Mouse (Mus musculus): ENCODE data around the gene Lbh.

Gene Lbh

GRCm38 (mm10) chr17:72970631-72971161, 52.6 kb downstream of the Lbh start:
- DNase-seq (ENCODE audit: inconsistent ontology term) = peak; percentile 91

- DNase-seq (ENCODE audit: inconsistent ontology term) = no peak
Measured at GRCm38 (mm10) chr17:72973041-72973440, 54.9 kb downstream of the Lbh start.

GRCm38 (mm10) chr17:72976258-72977231, 58.4 kb downstream of the Lbh start:
- DNase-seq (ENCODE audit: inconsistent ontology term) = peak; percentile 74

GRCm38 (mm10) chr17:72977616-72978015, 59.5 kb downstream of the Lbh start:
- DNase-seq (ENCODE audit: inconsistent ontology term) = peak; percentile 80

GRCm38 (mm10) chr17:72982156-72982555, 64.1 kb downstream of the Lbh start:
- no peak for DNase-seq (ENCODE audit: inconsistent ontology term)

GRCm38 (mm10) chr17:72983471-72983870, 65.4 kb downstream of the Lbh start:
- DNase-seq (ENCODE audit: inconsistent ontology term) = no peak

- DNase-seq (ENCODE audit: inconsistent ontology term) = no peak
Measured at GRCm38 (mm10) chr17:72989025-72989424, 70.9 kb downstream of the Lbh start.

Measured in Muller cell, postnatal 12 days (primary cell).